Mouse (Mus musculus) heart, postnatal 0 days (tissue): ENCODE measurements around the gene Lin28a.

Source experiments
- CTCF ChIP-seq: IDR thresholded peaks from 2 replicates; pipeline ENCODE4 v1.5.1; 2016; ENCODE audit warnings: antibody characterized with exemption, control low read depth, low read depth
- EP300 ChIP-seq: IDR thresholded peaks from 2 replicates; pipeline ENCODE4 v1.6.1; 2016; ENCODE audit warnings: antibody characterized with exemption, low read depth

GRCm38 (mm10) chr4:134041317-134042123 is 22.9 kb upstream of the Lin28a start:
- TF ChIP-seq CTCF (no peak), EP300 (no peak)
